Mouse (Mus musculus) hindbrain, postnatal 0 days (tissue): ENCODE data around the gene Tmem81. TPM values are rescaled to one million over a fixed set of nuclear protein-coding genes. Genes with fewer than 3 reads are reported as not detected.

Experiments used
- ATAC-seq: fragments of 200-750 bp; cut with Nextera tagmentation; 2 replicates; pipeline ENCODE4 v1.8.0; 2017; ENCODE audit warnings: mild to moderate bottlenecking, moderate TSS enrichment, moderate library complexity
- DNase-seq: peaks from one replicate; pipeline ENCODE4 v3.0.0-alpha.2; 2015; ENCODE audit warnings: low spot score
- H3K27ac ChIP-seq: fragments of 300-500 bp; sonication (generic); 2 replicates; pipeline ENCODE4 v1.5.1; 2014; ENCODE audit warnings: mild to moderate bottlenecking
- H3K27me3 ChIP-seq: fragments of 300-500 bp; sonication (generic); 2 replicates; pipeline ENCODE4 v1.6.1; 2014; ENCODE audit warnings: low read length, mixed read lengths; ENCODE audit not compliant: insufficient read depth
- H3K36me3 ChIP-seq: fragments of 300-500 bp; sonication (generic); 2 replicates; pipeline ENCODE4 v1.6.1; 2014; ENCODE audit warnings: low read length, mixed read lengths; ENCODE audit not compliant: insufficient read depth
- H3K4me1 ChIP-seq: fragments of 300-500 bp; sonication (generic); 2 replicates; pipeline ENCODE4 v1.6.1; 2014; ENCODE audit warnings: antibody characterized with exemption, low read length, mixed read lengths; ENCODE audit not compliant: insufficient read depth
- H3K4me2 ChIP-seq: fragments of 300-500 bp; sonication (generic); 2 replicates; pipeline ENCODE4 v1.6.1; 2014; ENCODE audit warnings: low read depth, mild to moderate bottlenecking, low read length, moderate library complexity, mixed read lengths
- H3K4me3 ChIP-seq: fragments of 300-500 bp; sonication (generic); 2 replicates; pipeline ENCODE4 v1.5.1; 2014; ENCODE audit warnings: low read length
- H3K9ac ChIP-seq: fragments of 300-500 bp; sonication (generic); replicated peaks from 2 replicates; pipeline ENCODE4 v1.6.1; 2014; ENCODE audit warnings: mild to moderate bottlenecking, low read length, moderate library complexity, mixed read lengths
- H3K9me3 ChIP-seq: fragments of 300-500 bp; sonication (generic); 2 replicates; pipeline ENCODE4 v1.6.1; 2016; ENCODE audit warnings: low read length, mixed read lengths
- CTCF ChIP-seq: IDR thresholded peaks from 2 replicates; pipeline ENCODE4 v1.5.1; 2016; ENCODE audit warnings: antibody characterized with exemption, control low read depth, low read depth
- WGBS: fragments of 180-500 bp; shearing (Covaris S2); extraction: QIAGEN DNeasy Blood & Tissue Kit; methylation state at CpG from one replicate; pipeline ENCODE4 v1.1.7; 2014; 5-methylcytosine and 5-hydroxymethylcytosine counted together
- polyA plus RNA-seq: library from polyadenylated mRNA; unstranded; fragments of >200 nt; fragmentation: Nextera tagmentation; extraction: Ambion mirVana; gene quantifications from 2 replicates; pipeline ENCODE4 v1.2.1, GENCODE M21; 2015
- total RNA-seq: library from RNA; depleted of rRNA; stranded (reverse); fragments of >200 nt; gene quantifications from 2 replicates; pipeline ENCODE4 v1.2.3, GENCODE M21; 2014

Tmem81 gene
- total and polyA plus RNA-seq, 2 experiments from 2014 or later = 0.74 to 3.0 TPM

- H3K27ac ChIP-seq = no peak overlapping the region
- no peak overlapping the region for H3K4me2 ChIP-seq
- 88% methylated on average over 6 of the region's 6 CpGs for WGBS
- H3K4me3 ChIP-seq = no peak overlapping the region
- DNase-seq (no peak), ATAC-seq (no peak)
- TF ChIP-seq CTCF = no peak
- no peaks in the 10 kb centered on the region for H3K27me3 ChIP-seq
- no peaks in the 10 kb centered on the region for H3K4me1 ChIP-seq
- no peak overlapping the region for H3K9ac ChIP-seq
- H3K9me3 ChIP-seq = no peaks in the 10 kb centered on the region
- H3K36me3 ChIP-seq = peaks cover 6% of the 10 kb centered on the region
These were observed 22.3 kb upstream of the Tmem81 start for GRCm38 (mm10) chr1:132483759-132484158.

- H3K9me3 ChIP-seq = no peaks in the 10 kb centered on the region
- WGBS = 67% methylated on average over 2 of the region's 2 CpGs
- H3K4me2 ChIP-seq = no peak overlapping the region
- no peak overlapping the region for H3K27ac ChIP-seq
- H3K27me3 ChIP-seq = no peaks in the 10 kb centered on the region
- no peak overlapping the region for H3K4me3 ChIP-seq
- H3K4me1 ChIP-seq = no peaks in the 10 kb centered on the region
- no peak overlapping the region for H3K9ac ChIP-seq
- no peak for TF ChIP-seq CTCF
- H3K36me3 ChIP-seq = peaks cover 52% of the 10 kb centered on the region
- no peak for DNase-seq
- ATAC-seq = no peak
These were observed 5.5 kb upstream of the Tmem81 start for GRCm38 (mm10) chr1:132500535-132500934.

- Histone ChIP-seq H3K27ac (no peak overlapping the region), H3K36me3 (peaks cover 29% of the 10 kb centered on the region), H3K9ac (no peak overlapping the region), H3K4me1 (no peaks in the 10 kb centered on the region), H3K27me3 (no peaks in the 10 kb centered on the region), H3K4me3 (no peak overlapping the region), H3K4me2 (no peak overlapping the region), H3K9me3 (no peaks in the 10 kb centered on the region)
- ATAC-seq (no peak), DNase-seq (no peak)
- 78% methylated on average over 5 of the region's 5 CpGs for WGBS
- TF ChIP-seq CTCF = no peak
These were observed 875 bp upstream of the Tmem81 start for GRCm38 (mm10) chr1:132505155-132505554.

- H3K4me1 ChIP-seq = no peaks in the 10 kb centered on the region
- no peak overlapping the region for H3K27ac ChIP-seq
- no peaks in the 10 kb centered on the region for H3K27me3 ChIP-seq
- no peak overlapping the region for H3K4me3 ChIP-seq
- ATAC-seq (no peak), DNase-seq (no peak)
- peaks cover 22% of the 10 kb centered on the region for H3K36me3 ChIP-seq
- 93% methylated on average over 7 of the region's 7 CpGs for WGBS
- no peak for TF ChIP-seq CTCF
- H3K9me3 ChIP-seq = no peaks in the 10 kb centered on the region
- H3K4me2 ChIP-seq = no peak overlapping the region
- no peak overlapping the region for H3K9ac ChIP-seq
These were observed 626 bp downstream of the Tmem81 start for GRCm38 (mm10) chr1:132506656-132507055.

GRCm38 (mm10) chr1:132509771-132510170 lies 3.7 kb downstream of the Tmem81 start:
- H3K9ac ChIP-seq = no peak overlapping the region
- no peaks in the 10 kb centered on the region for H3K27me3 ChIP-seq
- no peak overlapping the region for H3K4me3 ChIP-seq
- ATAC-seq (no peak), DNase-seq (no peak)
- no peak overlapping the region for H3K4me2 ChIP-seq
- 73% methylated on average over 5 of the region's 5 CpGs for WGBS
- peaks cover 11% of the 10 kb centered on the region; the same call in 1 of the 2 replicates for H3K36me3 ChIP-seq
- H3K4me1 ChIP-seq = no peaks in the 10 kb centered on the region
- H3K9me3 ChIP-seq = no peaks in the 10 kb centered on the region
- no peak overlapping the region for H3K27ac ChIP-seq
- TF ChIP-seq CTCF = no peak

GRCm38 (mm10) chr1:132511521-132511920 lies 5.5 kb downstream of the Tmem81 start:
- H3K27ac ChIP-seq = peak overlapping the region; percentile 29; the same call in 1 of the 2 replicates
- no peak for TF ChIP-seq CTCF
- no peak overlapping the region for H3K4me2 ChIP-seq

GRCm38 (mm10) chr1:132512106-132512505 lies 6.1 kb downstream of the Tmem81 start:
- ATAC-seq (no peak), DNase-seq (no peak)
- no peaks in the 10 kb centered on the region for H3K9me3 ChIP-seq
- no peak overlapping the region for H3K4me3 ChIP-seq
- H3K27ac ChIP-seq = no peak overlapping the region
- no peaks in the 10 kb centered on the region for H3K4me1 ChIP-seq
- TF ChIP-seq CTCF = no peak
- H3K27me3 ChIP-seq = no peaks in the 10 kb centered on the region
- no peak overlapping the region for H3K4me2 ChIP-seq
- H3K36me3 ChIP-seq = peaks cover 11% of the 10 kb centered on the region; the same call in 1 of the 2 replicates
- H3K9ac ChIP-seq = no peak overlapping the region
- 73% methylated on average over 8 of the region's 8 CpGs for WGBS

More at GRCm38 (mm10) chr1:132511521-132511920, 5.5 kb downstream of the Tmem81 start:
- ATAC-seq = peak; percentile 50
- peak; percentile 34 for DNase-seq
- Histone ChIP-seq H3K27me3 (no peaks in the 10 kb centered on the region), H3K9ac (no peak overlapping the region), H3K4me3 (no peak overlapping the region), H3K36me3 (peaks cover 15% of the 10 kb centered on the region; the same call in 1 of the 2 replicates), H3K4me1 (no peaks in the 10 kb centered on the region), H3K9me3 (no peaks in the 10 kb centered on the region)
- 58% methylated on average over 8 of the region's 8 CpGs for WGBS
